Mouse (Mus musculus) adipose tissue, adult 10 weeks (tissue): ENCODE measurements around the gene Sfxn3. TPM values are rescaled to one million over a fixed set of nuclear protein-coding genes. Genes with fewer than 3 reads are reported as not detected.

Experiments
- polyA plus RNA-seq: library from polyadenylated mRNA; stranded (reverse); fragments of 350-450 nt; fragmentation: Illumina TruSeq; extraction: RNeasy Lipid Tissue Mini Kit (QIAGEN cat#74804); gene quantifications from one replicate; pipeline ENCODE4 v1.2.3, GENCODE M21; 2014; ENCODE audit warnings: low read depth, low replicate concordance

The Sfxn3 gene
- polyA plus RNA-seq = 47.0 TPM

GRCm38 (mm10) chr19:45047417-45047934, at the start of gene Sfxn3:
Gene Sfxn3, plus strand, starts transcription at chr19:45047503.

GRCm38 (mm10) chr19:45005444-45005843, 41.9 kb upstream of the Sfxn3 start, which contains the start of gene Twnk:
Gene Twnk, plus strand, starts transcription at chr19:45005663.

GRCm38 (mm10) chr19:45005957-45006712, 41.2 kb upstream of the Sfxn3 start, which contains the start of gene Mrpl43:
Gene Mrpl43, minus strand, starts transcription at chr19:45006442.

GRCm38 (mm10) chr19:45014335-45014971, 32.9 kb upstream of the Sfxn3 start, which contains the start of gene Lzts2:
Gene Lzts2, plus strand, starts transcription at chr19:45014414.

GRCm38 (mm10) chr19:45045651-45046050, 1.7 kb upstream of the Sfxn3 start, which contains the start of gene Pdzd7:
Gene Pdzd7, minus strand, starts transcription at chr19:45045717.

GRCm38 (mm10) chr19:45074580-45075322, 27.4 kb downstream of the Sfxn3 start, which contains the start of gene Kazald1:
Gene Kazald1, plus strand, starts transcription at chr19:45075241.

Other genes starting within 250 kb of the Sfxn3 start
- 25.0 TPM for gene Slf2, start 116.4 kb upstream of the Sfxn3 start, polyA plus RNA-seq
- gene Sema4g, start 58.4 kb upstream of the Sfxn3 start, polyA plus RNA-seq = 10.0 TPM
- gene Twnk, start 41.8 kb upstream of the Sfxn3 start, polyA plus RNA-seq = 12.9 TPM
- 42.9 TPM for gene Mrpl43, start 41.1 kb upstream of the Sfxn3 start, polyA plus RNA-seq
- gene Lzts2, start 33.1 kb upstream of the Sfxn3 start, polyA plus RNA-seq = 60.8 TPM
- gene Pdzd7, start 1.8 kb upstream of the Sfxn3 start, polyA plus RNA-seq = 0.21 TPM
- 7.4 TPM for gene Kazald1, start 27.7 kb downstream of the Sfxn3 start, polyA plus RNA-seq
- gene Tlx1, start 103.2 kb downstream of the Sfxn3 start, polyA plus RNA-seq = not detected
- not detected for gene Lbx1, start 188.3 kb downstream of the Sfxn3 start, polyA plus RNA-seq